Comparison of ENCODE assay signal across 7 mouse cellular contexts in the genomic region with DNA sequence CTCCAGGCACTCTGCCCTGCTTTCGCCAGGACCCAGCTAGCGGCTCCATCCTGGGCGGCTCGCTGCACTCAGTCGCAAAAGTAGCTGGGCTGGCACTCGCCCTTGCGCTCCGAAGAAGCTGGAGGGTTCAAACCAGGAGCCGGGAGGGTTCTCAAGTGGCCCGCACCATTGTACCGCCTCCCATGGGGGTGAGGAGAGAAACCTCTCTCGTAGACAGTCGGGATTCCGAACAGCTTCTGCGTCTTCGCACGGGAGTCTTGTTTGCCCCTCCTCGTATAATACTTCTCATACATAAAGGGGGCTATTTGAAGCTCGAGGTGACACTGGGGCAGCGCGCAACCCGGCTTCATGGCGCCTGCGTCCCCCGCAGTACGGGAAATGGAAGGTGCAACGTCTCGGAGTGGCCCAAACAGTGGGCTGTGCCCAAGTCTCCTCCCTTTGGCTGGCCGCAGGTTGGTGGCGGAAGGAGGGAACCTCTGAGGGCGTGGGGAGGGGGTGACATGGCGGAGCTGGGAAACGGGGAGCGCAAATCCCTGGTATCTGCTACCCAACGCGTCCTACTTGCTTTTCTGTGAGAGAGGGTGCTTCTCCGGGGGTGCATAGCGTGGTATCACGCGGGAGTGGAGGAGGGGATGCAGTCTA. TPM values are rescaled to one million over a fixed set of nuclear protein-coding genes. Genes with fewer than 3 reads are reported as not detected.
DNase-seq lines count a peak whose midpoint lies in the region; ATAC-seq lines count a peak whose summit lies in the region.

A gene (plus strand): TSS at position 124 of the 642 bp plus-strand sequence.

- H3K9ac ChIP-seq in intestine, embryonic 16.5 days (ENCODE audit: low read depth, low read length) = peak within 1 kb of the TSS; percentile 76
- H3K9ac ChIP-seq in midbrain, embryonic 11.5 days (ENCODE audit: low read length) = peak within 1 kb of the TSS; percentile 83

- H3K27ac ChIP-seq in intestine, embryonic 16.5 days (ENCODE audit: low read length) = peak within 1 kb of the TSS; percentile 91
- peak within 1 kb of the TSS; percentile 84 for H3K27ac ChIP-seq in midbrain, embryonic 11.5 days (ENCODE audit: low read depth, low read length)

- peaks cover 41% of the 10 kb centered on the region for H3K4me1 ChIP-seq in intestine, embryonic 16.5 days (ENCODE audit: control insufficient read depth, insufficient read depth, low read length)
- H3K4me1 ChIP-seq in midbrain, embryonic 11.5 days (ENCODE audit: control insufficient read depth, insufficient read depth, low read length) = peaks cover 28% of the 10 kb centered on the region

- H3K36me3 ChIP-seq in intestine, embryonic 16.5 days (ENCODE audit: control insufficient read depth, insufficient read depth, low read length) = no peaks in the 10 kb centered on the region
- no peaks in the 10 kb centered on the region for H3K36me3 ChIP-seq in midbrain, embryonic 11.5 days (ENCODE audit: control insufficient read depth, insufficient read depth, low read length)

- intact Hi-C loops in left cerebral cortex, postnatal 36 days (cut with DNase I) = no loop called here

- peaks cover 13% of the 10 kb centered on the region for H3K27me3 ChIP-seq in intestine, embryonic 16.5 days (replicated peaks; ENCODE audit: control insufficient read depth, insufficient read depth, low read length)
- H3K27me3 ChIP-seq in midbrain, embryonic 11.5 days (ENCODE audit: control insufficient read depth, insufficient read depth, low read length) = peaks cover 24% of the 10 kb centered on the region

- peak; percentile 80 to 88 for DNase-seq in adrenal gland, adult 18-20 months (ENCODE audit: low spot score in 2 of 2)
- peak; percentile 82 for DNase-seq in embryo, embryonic 11.5 days (ENCODE audit: low read depth, low spot score)
- peak; percentile 67 to 90 for DNase-seq in gastrocnemius, postnatal 4 days (ENCODE audit: low spot score in 2 of 2)
- DNase-seq in left cerebral cortex, postnatal 36 days (ENCODE audit: low spot score in 2 of 2) = peak; percentile 92
- DNase-seq in midbrain, embryonic 11.5 days (ENCODE audit: low spot score, missing footprints) = peak; percentile 99
- peak; percentile 89 for DNase-seq in skeletal muscle tissue, adult 2 months (ENCODE audit: low read depth, low spot score)

- H3K4me2 ChIP-seq in intestine, embryonic 16.5 days (ENCODE audit: low read depth, low read length) = peak within 1 kb of the TSS; percentile 75
- H3K4me2 ChIP-seq in midbrain, embryonic 11.5 days = peak within 1 kb of the TSS; percentile 95

- under 1% methylated on average over 40 of the region's 40 CpGs for WGBS in intestine, embryonic 16.5 days
- under 1% methylated on average over 40 of the region's 40 CpGs for WGBS in midbrain, embryonic 11.5 days

- ATAC-seq in intestine, embryonic 16.5 days = peak; percentile 80
- ATAC-seq in midbrain, embryonic 11.5 days (ENCODE audit: low FRiP score) = peak; percentile 88

- H3K4me3 ChIP-seq in intestine, embryonic 16.5 days (ENCODE audit: low read length) = peak within 1 kb of the TSS; percentile 65
- H3K4me3 ChIP-seq in midbrain, embryonic 11.5 days (ENCODE audit: low read depth, low read length) = peak within 1 kb of the TSS; percentile 65

- H3K9me3 ChIP-seq in intestine, embryonic 16.5 days (ENCODE audit: control insufficient read depth, low read length) = no peaks in the 10 kb centered on the region
- H3K9me3 ChIP-seq in midbrain, embryonic 11.5 days (ENCODE audit: control insufficient read depth, low read length) = no peaks in the 10 kb centered on the region

RNA-seq across cellular contexts. Expression of the gene that starts here (rescaled TPM):
- total RNA-seq in adrenal gland, adult 18-20 months (2021) = 10 to 100 TPM; 38.7 to 48.5 TPM
- total RNA-seq in gastrocnemius, postnatal 4 days (2021) = 10 to 100 TPM; 27.6 to 34.5 TPM
- polyA plus RNA-seq in intestine, embryonic 16.5 days (2015; fragmentation: Nextera tagmentation; extraction: Ambion mirVana) = 3.0 and 3.4 TPM in 2 replicates
- 10 to 100 TPM; 32.9 to 37.0 TPM for total RNA-seq in left cerebral cortex, postnatal 36 days (2021)
- 2.0 and 2.3 TPM in 2 replicates for polyA plus RNA-seq in midbrain, embryonic 11.5 days (2014; fragmentation: Nextera tagmentation; extraction: Ambion mirVana)

Comparison
In these comparisons a context has a peak if more than half of its experiments do, and no peak if none do; other contexts are left out.
1. Peak in every context shown above with its lines: DNase-seq, ATAC-seq, H3K4me3 ChIP-seq and H3K27ac ChIP-seq.